Mouse (Mus musculus): ENCODE measurements around the gene Dolk.

Gene Dolk

GRCm38 (mm10) chr2:30286192-30287026 lies at the start of gene Dolk, which contains the start of gene Nup188:
Gene Dolk, minus strand, starts transcription at chr2:30286334.
Gene Nup188, plus strand, starts transcription at chr2:30286397.
- DNase-seq (ENCODE audit: low spot score in 2 of 2): peak; percentile 96 to 98

- no peak for DNase-seq (ENCODE audit: low spot score in 2 of 2)
Measured at GRCm38 (mm10) chr2:30335324-30335723, 49.2 kb upstream of the Dolk start.

GRCm38 (mm10) chr2:30328791-30329190 lies 42.7 kb upstream of the Dolk start:
- no peak for DNase-seq (ENCODE audit: low spot score in 2 of 2)

- DNase-seq (ENCODE audit: low spot score in 2 of 2): no peak
Measured at GRCm38 (mm10) chr2:30327276-30327675, 41.1 kb upstream of the Dolk start.

GRCm38 (mm10) chr2:30325296-30325695 lies 39.2 kb upstream of the Dolk start:
- DNase-seq (ENCODE audit: low spot score in 2 of 2): no peak

GRCm38 (mm10) chr2:30323111-30323510 lies 37.0 kb upstream of the Dolk start:
- DNase-seq (ENCODE audit: low spot score in 2 of 2): no peak

GRCm38 (mm10) chr2:30319260-30319659 lies 33.1 kb upstream of the Dolk start:
- no peak for DNase-seq (ENCODE audit: low spot score in 2 of 2)

- no peak for DNase-seq (ENCODE audit: low spot score in 2 of 2)
Measured at GRCm38 (mm10) chr2:30316955-30317354, 30.8 kb upstream of the Dolk start.

- no peak for DNase-seq (ENCODE audit: low spot score in 2 of 2)
Measured at GRCm38 (mm10) chr2:30316136-30316535, 30.0 kb upstream of the Dolk start.

- no peak for DNase-seq (ENCODE audit: low spot score in 2 of 2)
Measured at GRCm38 (mm10) chr2:30311481-30311880, 25.3 kb upstream of the Dolk start.

- DNase-seq (ENCODE audit: low spot score in 2 of 2): no peak
Measured at GRCm38 (mm10) chr2:30309351-30309750, 23.2 kb upstream of the Dolk start.

- no peak for DNase-seq (ENCODE audit: low spot score in 2 of 2)
Measured at GRCm38 (mm10) chr2:30306087-30306486, 20.0 kb upstream of the Dolk start.

GRCm38 (mm10) chr2:30299966-30300365 lies 13.8 kb upstream of the Dolk start:
- no peak for DNase-seq (ENCODE audit: low spot score in 2 of 2)

- DNase-seq (ENCODE audit: low spot score in 2 of 2): no peak
Measured at GRCm38 (mm10) chr2:30299525-30299924, 13.4 kb upstream of the Dolk start.

- DNase-seq (ENCODE audit: low spot score in 2 of 2): no peak
Measured at GRCm38 (mm10) chr2:30287027-30287373, 866 bp upstream of the Dolk start.

- DNase-seq (ENCODE audit: low spot score in 2 of 2): peak in 1 of 2 experiments; percentile 15
Measured at GRCm38 (mm10) chr2:30285416-30286181, 535 bp downstream of the Dolk start.

- DNase-seq (ENCODE audit: low spot score in 2 of 2): no peak
Measured at GRCm38 (mm10) chr2:30285004-30285403, 1.1 kb downstream of the Dolk start.

- DNase-seq (ENCODE audit: low spot score in 2 of 2): no peak
Measured at GRCm38 (mm10) chr2:30283193-30283592, 2.9 kb downstream of the Dolk start.

- no peak for DNase-seq (ENCODE audit: low spot score in 2 of 2)
Measured at GRCm38 (mm10) chr2:30281651-30282050, 4.5 kb downstream of the Dolk start.

- no peak for DNase-seq (ENCODE audit: low spot score in 2 of 2)
Measured at GRCm38 (mm10) chr2:30280743-30281142, 5.4 kb downstream of the Dolk start, which contains the start of gene Gm28038. Gene Gm28038, plus strand, starts transcription at chr2:30281043.

- DNase-seq (ENCODE audit: low spot score in 2 of 2): peak in 1 of 2 experiments; percentile 63
Measured at GRCm38 (mm10) chr2:30270134-30270533, 16.0 kb downstream of the Dolk start.

GRCm38 (mm10) chr2:30269241-30269990 lies 16.7 kb downstream of the Dolk start:
- DNase-seq (ENCODE audit: low spot score in 2 of 2): no peak

Data from cerebellum, postnatal 4 days (tissue).